Comparison of ENCODE assay signal across 1 mouse cellular context in the genomic region with DNA sequence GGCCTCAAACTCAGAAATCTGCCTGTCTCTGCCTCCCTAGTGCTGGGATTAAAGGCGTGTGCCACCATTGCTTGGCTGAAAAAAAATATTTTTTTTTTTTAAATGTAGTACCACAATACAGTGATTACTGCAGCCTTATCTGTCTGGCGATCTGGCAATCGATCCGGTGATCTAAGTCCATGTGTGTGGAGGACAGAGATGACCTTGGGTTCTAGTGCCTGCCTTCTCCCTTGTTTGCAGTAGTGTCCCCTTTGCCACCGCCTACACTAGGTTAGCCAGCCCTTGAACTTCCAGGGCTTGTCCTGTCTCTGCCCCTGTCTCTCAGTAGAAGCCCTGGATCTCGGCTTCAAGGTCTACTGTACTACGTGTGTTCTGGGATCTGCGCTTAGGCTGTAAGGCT.
TF ChIP-seq lines count a peak whose summit lies in the region.

No protein-coding gene starts in this region.

TF ChIP-seq in MEL, 35 proteins besides CTCF, POLR2A, EP300 and RAD21:
- 0 out of 2 replicates have a peak, but pooled peaks have one; percentile 6 for TF ChIP-seq GATA1 (IDR thresholded peaks at IDR 0.05; ENCODE audit: low read depth, low read length)
- TF ChIP-seq NELFE (IDR thresholded peaks at IDR 0.05; ENCODE audit: low read depth, low read length): no peak
